Mouse (Mus musculus): ENCODE data around the gene Ccnb1ip1.

GRCm38 (mm10) chr14:50834435-50834834 lies 26.9 kb upstream of the Ccnb1ip1 start:
- no peak for TF ChIP-seq CTCF (conservative IDR thresholded peaks at IDR 0.05 in 1 of 2, IDR thresholded peaks at IDR 0.05 in 1 of 2; ENCODE audit: low read depth in 2 of 2, low read length in 2 of 2)
- no peak for TF ChIP-seq BHLHE40 (IDR thresholded peaks at IDR 0.05; ENCODE audit: low read depth, low read length)
